Mouse (Mus musculus): ENCODE results near the gene Rpgrip1l.

GRCm38 (mm10) chr8:91170914-91171313, 142.1 kb downstream of the Rpgrip1l start:
- TF ChIP-seq EP300 (IDR thresholded peaks at IDR 0.05): no peak
- TF ChIP-seq CTCF (IDR thresholded peaks at IDR 0.05): no peak

All from lung, postnatal 0 days (tissue).